ENCODE assay signal across 13 mouse cellular contexts in the genomic region with DNA sequence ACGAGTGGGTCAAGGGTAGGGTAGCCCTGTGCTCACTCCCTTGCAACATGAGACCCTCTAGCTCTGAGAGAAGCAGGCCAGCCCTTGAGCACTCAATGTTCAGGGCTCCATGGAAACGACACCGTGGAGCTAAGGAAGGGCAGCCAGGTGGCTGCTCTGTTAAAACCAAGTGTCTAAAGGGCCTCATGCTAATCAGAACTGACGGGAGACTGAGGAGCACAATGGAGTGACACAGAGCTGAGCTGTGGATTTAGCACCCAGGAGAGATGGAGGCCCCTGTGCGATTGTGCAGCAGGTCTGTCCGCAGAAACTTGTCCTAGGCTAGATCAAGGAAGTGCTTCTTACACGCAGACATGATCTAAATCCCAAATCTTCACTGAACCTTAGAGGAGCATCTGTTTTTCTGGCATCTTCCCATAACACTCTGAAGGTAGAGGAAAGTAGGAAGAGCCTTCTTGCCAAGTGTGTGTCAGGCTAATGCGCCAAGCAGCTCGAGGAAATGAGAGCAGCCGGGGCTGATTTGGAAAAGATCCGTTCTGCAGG. TPM values are rescaled to one million over a fixed set of nuclear protein-coding genes. Genes with fewer than 3 reads are reported as not detected.
DNase-seq lines count a peak whose midpoint lies in the region; ATAC-seq and TF ChIP-seq lines count a peak whose summit lies in the region.
"Had no signal": no experiment of that assay in that cellular context is flagged by ENCODE, and none has a peak within 500 bp of the region (broad histone marks: within the 10 kb centered on the region; RNA-seq: fewer than 3 reads in every experiment).

No protein-coding gene starts in this region.

- no peak overlapping the region for H3K9ac ChIP-seq in forebrain, postnatal 0 days
- H3K9ac ChIP-seq in forebrain, embryonic 13.5 days: no peak overlapping the region
- H3K9ac ChIP-seq in hindbrain, postnatal 0 days (replicated peaks; ENCODE audit: low read length): no peak overlapping the region
- H3K9ac ChIP-seq: liver, embryonic 15.5 days; neural tube, embryonic 13.5 days had no signal

- peak; percentile 43 for DNase-seq in forebrain, postnatal 0 days
- peak; percentile 48 for DNase-seq in R1 (ENCODE audit: low read depth, low spot score)
- peak; percentile 66 to 74 for DNase-seq in cerebellum, adult 18-20 months
- DNase-seq in hindbrain, postnatal 0 days (ENCODE audit: low spot score): peak; percentile 78
- no peak for DNase-seq in spleen, postnatal 36 days (ENCODE audit: low spot score in 2 of 2)
- DNase-seq in thymus, postnatal 0 days (ENCODE audit: low spot score): no peak
- DNase-seq: thymus, adult 18-20 months had no signal

- H3K27me3 ChIP-seq in forebrain, postnatal 0 days (ENCODE audit: insufficient read depth, low read length): no peaks in the 10 kb centered on the region
- H3K27me3 ChIP-seq in forebrain, embryonic 13.5 days: no peaks in the 10 kb centered on the region
- H3K27me3 ChIP-seq in hindbrain, postnatal 0 days (ENCODE audit: insufficient read depth, low read length): no peaks in the 10 kb centered on the region
- H3K27me3 ChIP-seq: liver, embryonic 15.5 days; megakaryocyte, embryonic 14.5 days; neural tube, embryonic 13.5 days had no signal

- no peak overlapping the region for H3K27ac ChIP-seq in forebrain, postnatal 0 days (ENCODE audit: low read depth, low read length)
- no peak overlapping the region for H3K27ac ChIP-seq in forebrain, embryonic 13.5 days
- H3K27ac ChIP-seq in hindbrain, postnatal 0 days: peak overlapping the region; percentile 33
- H3K27ac ChIP-seq: heart, embryonic 10.5 days; liver, embryonic 15.5 days; neural tube, embryonic 13.5 days had no signal

- H3K4me2 ChIP-seq in forebrain, postnatal 0 days (ENCODE audit: low read depth): no peak overlapping the region
- no peak overlapping the region for H3K4me2 ChIP-seq in forebrain, embryonic 13.5 days
- no peak overlapping the region for H3K4me2 ChIP-seq in hindbrain, postnatal 0 days (ENCODE audit: low read depth, low read length)
- H3K4me2 ChIP-seq: liver, embryonic 15.5 days; neural tube, embryonic 13.5 days had no signal

- WGBS in forebrain, postnatal 0 days: 39% methylated on average over 11 of the region's 11 CpGs
- WGBS in forebrain, embryonic 13.5 days: 48% methylated on average over 11 of the region's 11 CpGs
- 37% methylated on average over 11 of the region's 11 CpGs for WGBS in hindbrain, postnatal 0 days

- peak; percentile 29 for ATAC-seq in forebrain, postnatal 0 days
- no peak for ATAC-seq in forebrain, embryonic 13.5 days
- ATAC-seq in hindbrain, postnatal 0 days: peak; percentile 88
- no peak for ATAC-seq in granulocyte monocyte progenitor cell, adult 5-6 weeks (replicated peaks; ENCODE audit: poor library complexity, severe bottlenecking)

- H3K36me3 ChIP-seq in forebrain, postnatal 0 days (ENCODE audit: insufficient read depth): peaks cover 20% of the 10 kb centered on the region
- peaks cover 26% of the 10 kb centered on the region; the same call in 1 of the 2 replicates for H3K36me3 ChIP-seq in forebrain, embryonic 13.5 days (ENCODE audit: poor library complexity, severe bottlenecking)
- peaks cover 9% of the 10 kb centered on the region; the same call in 1 of the 2 replicates for H3K36me3 ChIP-seq in hindbrain, postnatal 0 days (ENCODE audit: insufficient read depth, low read length)

- H3K4me1 ChIP-seq in forebrain, postnatal 0 days (ENCODE audit: insufficient read depth): no peaks in the 10 kb centered on the region
- H3K4me1 ChIP-seq in forebrain, embryonic 13.5 days: peaks cover 5% of the 10 kb centered on the region
- no peaks in the 10 kb centered on the region for H3K4me1 ChIP-seq in hindbrain, postnatal 0 days (ENCODE audit: insufficient read depth, low read length)
- H3K4me1 ChIP-seq: liver, embryonic 15.5 days had no signal

- H3K9me3 ChIP-seq in forebrain, postnatal 0 days (ENCODE audit: low read length): no peaks in the 10 kb centered on the region
- no peaks in the 10 kb centered on the region for H3K9me3 ChIP-seq in forebrain, embryonic 13.5 days (replicated peaks)
- H3K9me3 ChIP-seq in hindbrain, postnatal 0 days (ENCODE audit: low read length): no peaks in the 10 kb centered on the region
- H3K9me3 ChIP-seq: heart, embryonic 10.5 days; liver, embryonic 15.5 days; megakaryocyte, embryonic 14.5 days; neural tube, embryonic 13.5 days had no signal

- no peak overlapping the region for H3K4me3 ChIP-seq in forebrain, postnatal 0 days (ENCODE audit: low read depth, low read length)
- H3K4me3 ChIP-seq in forebrain, embryonic 13.5 days: no peak overlapping the region
- no peak overlapping the region for H3K4me3 ChIP-seq in hindbrain, postnatal 0 days (ENCODE audit: low read length)
- H3K4me3 ChIP-seq: heart, embryonic 10.5 days; liver, embryonic 15.5 days; megakaryocyte, embryonic 14.5 days; neural tube, embryonic 13.5 days had no signal

- TF ChIP-seq CTCF in forebrain, postnatal 0 days (IDR thresholded peaks at IDR 0.05; ENCODE audit: low read depth): no peak
- no peak for TF ChIP-seq CTCF in hindbrain, postnatal 0 days (IDR thresholded peaks at IDR 0.05; ENCODE audit: low read depth)

RNA-seq across cellular contexts. Expression of a gene that starts 41.6 kb away (rescaled TPM):
- 30.9 and 46.8 TPM in 2 replicates for total RNA-seq in forebrain, postnatal 0 days (2014; rRNA removed)
- 13.7 and 22.0 TPM in 2 replicates for polyA plus RNA-seq in forebrain, postnatal 0 days (2015; fragmentation: Nextera tagmentation; extraction: Ambion mirVana)
- polyA plus RNA-seq in forebrain, embryonic 13.5 days (2015; fragmentation: Nextera tagmentation; extraction: Ambion mirVana): 27.7 and 33.9 TPM in 2 replicates
- total RNA-seq in hindbrain, postnatal 0 days (2014; rRNA removed): 39.1 and 41.3 TPM in 2 replicates
- 23.2 and 24.1 TPM in 2 replicates for polyA plus RNA-seq in hindbrain, postnatal 0 days (2015; fragmentation: Nextera tagmentation; extraction: Ambion mirVana)
- 27.4 and 32.9 TPM in 2 replicates for polyA plus RNA-seq in thymus, postnatal 0 days (2015; fragmentation: Nextera tagmentation; extraction: Ambion mirVana)
- 31.6 and 40.8 TPM in 2 replicates for total RNA-seq in granulocyte monocyte progenitor cell, adult 5-6 weeks (2014; fragmentation: Nextera tagmentation)
- 20.9 and 24.8 TPM in 2 replicates for total RNA-seq in granulocyte monocyte progenitor cell, adult 5-6 weeks (2017)

Comparison
In these comparisons a context has a peak if more than half of its experiments do, and no peak if none do; other contexts are left out.
1. ATAC-seq: peak in forebrain, postnatal 0 days (single experiment) and hindbrain, postnatal 0 days (single experiment); none in forebrain, embryonic 13.5 days (single experiment) and granulocyte monocyte progenitor cell, adult 5-6 weeks (single experiment).
2. DNase-seq: peak in forebrain, postnatal 0 days (single experiment), R1 (single experiment), cerebellum, adult 18-20 months (2 of 2) and hindbrain, postnatal 0 days (single experiment); none in spleen, postnatal 36 days (0 of 2) and thymus, postnatal 0 days (single experiment).